Comparison of ENCODE assay signal across 14 mouse cellular contexts in genomic region chr1:163362202-163362601, GRCm38 (mm10). TPM values are rescaled to one million over a fixed set of nuclear protein-coding genes. Genes with fewer than 3 reads are reported as not detected.
DNase-seq lines count a peak whose midpoint lies in the region; ATAC-seq lines count a peak whose summit lies in the region.
"Had no signal": no experiment of that assay in that cellular context is flagged by ENCODE, and none has a peak within 500 bp of the region (broad histone marks: within the 10 kb centered on the region; RNA-seq: fewer than 3 reads in every experiment).

No protein-coding gene starts in this region.

- ATAC-seq in embryonic facial prominence, embryonic 13.5 days (ENCODE audit: insufficient number of reproducible peaks, insufficient read depth, low FRiP score, low TSS enrichment, low read depth), result no peak
- ATAC-seq: forebrain, embryonic 16.5 days had no signal

- H3K4me1 ChIP-seq in embryonic facial prominence, embryonic 13.5 days, result peaks cover 34% of the 10 kb centered on the region
- peaks cover 67% of the 10 kb centered on the region for H3K4me1 ChIP-seq in limb, embryonic 10.5 days
- H3K4me1 ChIP-seq: hindbrain, embryonic 15.5 days; midbrain, embryonic 12.5 days had no signal

- no peaks in the 10 kb centered on the region for H3K27me3 ChIP-seq in embryonic facial prominence, embryonic 13.5 days
- H3K27me3 ChIP-seq in limb, embryonic 10.5 days (ENCODE audit: low read depth, poor library complexity, severe bottlenecking), result no peaks in the 10 kb centered on the region
- H3K27me3 ChIP-seq: CH12.LX; hindbrain, embryonic 15.5 days; midbrain, embryonic 12.5 days had no signal

- H3K4me3 ChIP-seq in embryonic facial prominence, embryonic 13.5 days, result peak overlapping the region; percentile 16; the same call in 1 of the 2 replicates
- no peak overlapping the region for H3K4me3 ChIP-seq in limb, embryonic 10.5 days
- H3K4me3 ChIP-seq: hindbrain, embryonic 15.5 days; midbrain, embryonic 12.5 days had no signal

- peak overlapping the region; percentile 93 for H3K27ac ChIP-seq in embryonic facial prominence, embryonic 13.5 days
- H3K27ac ChIP-seq in limb, embryonic 10.5 days, result peak overlapping the region; percentile 73
- H3K27ac ChIP-seq: hindbrain, embryonic 15.5 days; midbrain, embryonic 12.5 days had no signal

- H3K36me3 ChIP-seq in embryonic facial prominence, embryonic 13.5 days, result no peaks in the 10 kb centered on the region
- no peaks in the 10 kb centered on the region for H3K36me3 ChIP-seq in limb, embryonic 10.5 days
- H3K36me3 ChIP-seq: hindbrain, embryonic 15.5 days; midbrain, embryonic 12.5 days had no signal

- H3K9me3 ChIP-seq in embryonic facial prominence, embryonic 13.5 days, result no peaks in the 10 kb centered on the region
- H3K9me3 ChIP-seq in limb, embryonic 10.5 days (replicated peaks), result no peaks in the 10 kb centered on the region
- H3K9me3 ChIP-seq: hindbrain, embryonic 15.5 days; midbrain, embryonic 12.5 days had no signal

- peak overlapping the region; percentile 49 for H3K4me2 ChIP-seq in embryonic facial prominence, embryonic 13.5 days
- H3K4me2 ChIP-seq: hindbrain, embryonic 15.5 days; midbrain, embryonic 12.5 days had no signal

- H3K9ac ChIP-seq in embryonic facial prominence, embryonic 13.5 days, result peak overlapping the region; percentile 47
- H3K9ac ChIP-seq: hindbrain, embryonic 15.5 days; midbrain, embryonic 12.5 days had no signal

- 17% methylated on average over 8 of the region's 8 CpGs for WGBS in embryonic facial prominence, embryonic 13.5 days
- WGBS in limb, embryonic 10.5 days, result 48% methylated on average over 8 of the region's 8 CpGs

- intact Hi-C loops in gastrocnemius, postnatal 14 days (cut with DNase I; ENCODE audit: low total_unique reads), result no loop called here

- peak; percentile 27 for DNase-seq in gastrocnemius, postnatal 14 days
- DNase-seq in gastrocnemius, postnatal 10 days, result no peak
- peak; percentile 99 for DNase-seq in 3T3-L1 (ENCODE audit: low read depth, low spot score)
- DNase-seq in limb, embryonic 10.5 days (ENCODE audit: low spot score), result no peak
- DNase-seq in Muller cell, postnatal 12 days (ENCODE audit: inconsistent ontology term), result no peak
- DNase-seq in B cell, adult 2 months, result no peak
- no peak for DNase-seq in kidney, postnatal 36 days
- DNase-seq: liver; right cerebral cortex, postnatal 14 days had no signal

RNA-seq across cellular contexts. Expression of gene Gorab, which starts 41.3 kb away (rescaled TPM):
- 1 to 10 TPM; 2.9 to 4.9 TPM for total RNA-seq in gastrocnemius, postnatal 14 days (2021)
- total RNA-seq in gastrocnemius, postnatal 10 days (2021), result 1 to 10 TPM; 5.5 to 6.2 TPM
- polyA plus RNA-seq in embryonic facial prominence, embryonic 13.5 days (2015; fragmentation: Nextera tagmentation; extraction: Ambion mirVana), result 40.3 and 41.9 TPM in 2 replicates
- polyA plus RNA-seq in limb, embryonic 10.5 days (2016; fragmentation: Nextera tagmentation; extraction: Ambion mirVana), result 26.3 and 34.3 TPM in 2 replicates

RNA-seq across cellular contexts. Expression of gene Prrx1, which starts 48.7 kb away (rescaled TPM):
- total RNA-seq in gastrocnemius, postnatal 14 days (2021), result 10 to 100 TPM; 39.2 to 49.9 TPM
- total RNA-seq in gastrocnemius, postnatal 10 days (2021), result 10 to 100 TPM; 65.9 to 84.0 TPM
- polyA plus RNA-seq in embryonic facial prominence, embryonic 13.5 days (2015; fragmentation: Nextera tagmentation; extraction: Ambion mirVana), result 171 and 190 TPM in 2 replicates
- 169 and 219 TPM in 2 replicates for polyA plus RNA-seq in limb, embryonic 10.5 days (2016; fragmentation: Nextera tagmentation; extraction: Ambion mirVana)
- total RNA-seq: CH12.LX had no signal

Comparison
In these comparisons a context has a peak if more than half of its experiments do, and no peak if none do; other contexts are left out.
1. DNase-seq: peak in gastrocnemius, postnatal 14 days (single experiment) and 3T3-L1 (single experiment); none in gastrocnemius, postnatal 10 days (single experiment), limb, embryonic 10.5 days (single experiment), Muller cell, postnatal 12 days (single experiment), B cell, adult 2 months (0 of 2) and kidney, postnatal 36 days (0 of 2).